Mouse (Mus musculus): ENCODE data around the gene Gm8020.
"Not testable (repeated sequence)": the region's sequence is repeated elsewhere in the genome, so short reads cannot be mapped to it uniquely, and the experiment has no call there.

DNA sequence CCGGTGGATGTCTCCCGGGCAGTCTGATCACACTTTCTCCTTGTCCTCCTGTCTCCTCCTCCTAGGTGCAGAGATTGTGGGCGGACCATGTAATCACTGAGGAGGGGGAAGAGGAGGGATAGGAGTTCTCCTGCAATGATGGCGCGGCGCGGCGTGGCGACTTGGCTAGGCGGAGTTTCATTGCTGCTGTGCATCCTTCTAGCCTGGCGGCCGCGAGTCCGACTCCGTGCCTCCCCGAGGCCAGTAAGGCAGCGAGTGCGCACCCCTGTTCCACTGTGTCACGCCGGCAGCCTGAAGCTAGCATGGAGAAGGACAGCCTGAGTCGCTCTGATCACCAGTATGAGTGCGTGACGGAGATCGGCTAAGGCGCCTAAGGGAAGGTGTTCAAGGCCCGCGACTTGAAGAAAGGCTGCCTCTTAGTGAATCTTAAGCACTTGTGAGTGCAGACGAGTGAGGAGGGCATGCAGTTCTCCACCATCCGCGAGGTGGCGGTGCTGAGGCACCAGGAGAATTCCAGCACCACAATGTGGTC, 41.1 kb upstream of the Gm8020 start:
- TF ChIP-seq CTCF (IDR thresholded peaks at IDR 0.05; ENCODE audit: control insufficient read depth, insufficient read depth, low read length); POLR2A (IDR thresholded peaks at IDR 0.05; ENCODE audit: borderline replicate concordance, control insufficient read depth, low read depth, low read length): not testable (repeated sequence)
